Comparison of ENCODE assay signal across 16 mouse cellular contexts in the genomic region with DNA sequence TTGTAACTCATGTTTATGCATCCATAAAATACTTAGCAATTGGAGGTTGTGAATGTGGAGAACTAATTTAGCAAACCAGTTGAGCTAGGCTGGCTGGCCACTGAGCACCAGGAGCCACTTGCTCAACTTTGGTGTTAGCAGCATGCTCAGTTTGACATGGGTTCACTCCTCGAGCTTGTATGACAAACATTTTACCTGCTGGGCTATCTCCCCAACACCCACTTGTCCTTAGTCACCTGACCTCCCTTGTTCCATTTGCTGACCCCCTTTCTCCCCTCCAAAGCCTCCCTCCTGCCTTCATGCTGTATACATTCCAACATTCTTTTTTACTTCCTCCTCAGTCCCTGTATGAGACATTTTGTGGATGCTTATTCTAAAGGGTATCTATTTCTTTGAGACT.
"Had no signal": no experiment of that assay in that cellular context is flagged by ENCODE, and none has a peak within 500 bp of the region (broad histone marks: within the 10 kb centered on the region; RNA-seq: fewer than 3 reads in every experiment).

No protein-coding gene starts in this region.

- H3K9ac ChIP-seq: neural tube, embryonic 13.5 days; neural tube, embryonic 15.5 days; stomach, embryonic 15.5 days had no signal

- H3K27me3 ChIP-seq: neural tube, embryonic 13.5 days; neural tube, embryonic 15.5 days; stomach, embryonic 15.5 days had no signal

- H3K4me2 ChIP-seq: neural tube, embryonic 13.5 days; neural tube, embryonic 15.5 days; stomach, embryonic 15.5 days had no signal

- H3K4me1 ChIP-seq: neural tube, embryonic 13.5 days; neural tube, embryonic 15.5 days; stomach, embryonic 15.5 days had no signal

- H3K9me3 ChIP-seq: neural tube, embryonic 13.5 days; neural tube, embryonic 15.5 days; stomach, embryonic 15.5 days had no signal

- H3K27ac ChIP-seq: neural tube, embryonic 13.5 days; neural tube, embryonic 15.5 days; stomach, embryonic 15.5 days; stomach, postnatal 0 days had no signal

- H3K4me3 ChIP-seq: neural tube, embryonic 13.5 days; neural tube, embryonic 15.5 days; stomach, embryonic 15.5 days had no signal

- H3K36me3 ChIP-seq: neural tube, embryonic 13.5 days; neural tube, embryonic 15.5 days; stomach, embryonic 15.5 days had no signal

- DNase-seq: retina, postnatal 1 day; right cerebral cortex, adult 18-20 months; right cerebral cortex, postnatal 14 days; right cerebral cortex, postnatal 25 days; right cerebral cortex, postnatal 4 days; spleen, adult 18-20 months; thymus, adult 18-20 months; thymus, adult 2 months; thymus, postnatal 14 days; thymus, postnatal 25 days; thymus, postnatal 36 days; thymus, postnatal 4 days had no signal
